Mouse (Mus musculus) adrenal gland, postnatal 36 days (tissue): ENCODE measurements around the gene Kcnc3. TPM values are rescaled to one million over a fixed set of nuclear protein-coding genes. Genes with fewer than 3 reads are reported as not detected.
A peak's percentile ranks its signal among the peaks of the same experiment; 100 is the strongest.

Experiments
- DNase-seq, 2 experiments: peaks; one replicate each; pipeline ENCODE4 v3.0.0; 2021; ENCODE audit warnings: mixed read lengths in 1 of 2
- long read RNA-seq, 2 experiments: library from polyadenylated mRNA; stranded (forward); transcript quantifications; one replicate each; pipeline ENCODE4 v2.0.0; 2021; ENCODE audit warnings: borderline sequencing depth in 2 of 2
- total RNA-seq, 2 experiments: library from RNA; stranded (reverse); gene quantifications; 2 replicates each; pipeline ENCODE4 v1.2.3; 2021

Gene Kcnc3
- total RNA-seq = 1 to 10 TPM; 2.6 to 3.9 TPM
- long read RNA-seq, experiment 1 = 0 reads
- long read RNA-seq, experiment 2 = 0 reads

GRCm38 (mm10) chr7:44590402-44591347 lies at the start of gene Kcnc3:
TSS of gene Kcnc3 (plus strand) at chr7:44590664.
- peak; percentile 89 to 93 for DNase-seq

GRCm38 (mm10) chr7:44542555-44542954 lies 47.9 kb upstream of the Kcnc3 start:
- no peak for DNase-seq

GRCm38 (mm10) chr7:44543071-44543470 lies 47.4 kb upstream of the Kcnc3 start:
- no peak for DNase-seq

GRCm38 (mm10) chr7:44546274-44546673 lies 44.2 kb upstream of the Kcnc3 start:
- no peak for DNase-seq

- DNase-seq = no peak
Observed at GRCm38 (mm10) chr7:44547041-44547440, 43.4 kb upstream of the Kcnc3 start.

GRCm38 (mm10) chr7:44547725-44548124 lies 42.7 kb upstream of the Kcnc3 start:
- DNase-seq = no peak

DNA sequence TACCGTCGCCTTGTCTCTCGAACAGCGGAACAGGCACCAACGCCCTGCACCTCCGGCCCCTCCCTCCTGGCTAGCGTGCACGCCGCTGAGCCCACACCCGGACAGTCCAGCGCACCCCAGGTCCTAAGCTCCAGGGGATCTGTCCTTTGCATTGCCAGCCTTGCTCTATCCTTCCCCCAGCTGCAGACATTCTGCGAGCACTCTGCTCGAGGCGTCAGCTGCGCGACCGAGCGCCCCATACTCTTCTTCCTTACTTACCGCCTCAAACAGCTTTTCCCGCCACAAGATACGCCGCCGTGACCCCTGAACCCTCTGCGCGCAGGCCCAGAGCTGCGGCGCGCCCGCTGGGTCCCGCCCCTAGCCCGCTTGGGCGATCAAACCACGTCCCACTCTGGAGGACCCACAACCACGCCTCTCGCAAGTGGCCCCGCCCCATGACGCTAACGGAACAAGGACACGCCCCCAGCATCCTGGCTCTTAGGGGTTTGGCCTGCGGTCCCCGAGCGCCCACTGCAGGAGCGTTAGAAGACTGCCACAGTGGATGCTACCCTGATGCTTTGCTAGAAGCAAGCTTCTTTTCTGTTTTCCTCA lies 41.9 kb upstream of the Kcnc3 start, which contains the start of gene Pold1:
Pold1 (minus strand) TSS at position 353 of the 591 bp plus-strand sequence.
- peak; percentile 100 for DNase-seq

DNA sequence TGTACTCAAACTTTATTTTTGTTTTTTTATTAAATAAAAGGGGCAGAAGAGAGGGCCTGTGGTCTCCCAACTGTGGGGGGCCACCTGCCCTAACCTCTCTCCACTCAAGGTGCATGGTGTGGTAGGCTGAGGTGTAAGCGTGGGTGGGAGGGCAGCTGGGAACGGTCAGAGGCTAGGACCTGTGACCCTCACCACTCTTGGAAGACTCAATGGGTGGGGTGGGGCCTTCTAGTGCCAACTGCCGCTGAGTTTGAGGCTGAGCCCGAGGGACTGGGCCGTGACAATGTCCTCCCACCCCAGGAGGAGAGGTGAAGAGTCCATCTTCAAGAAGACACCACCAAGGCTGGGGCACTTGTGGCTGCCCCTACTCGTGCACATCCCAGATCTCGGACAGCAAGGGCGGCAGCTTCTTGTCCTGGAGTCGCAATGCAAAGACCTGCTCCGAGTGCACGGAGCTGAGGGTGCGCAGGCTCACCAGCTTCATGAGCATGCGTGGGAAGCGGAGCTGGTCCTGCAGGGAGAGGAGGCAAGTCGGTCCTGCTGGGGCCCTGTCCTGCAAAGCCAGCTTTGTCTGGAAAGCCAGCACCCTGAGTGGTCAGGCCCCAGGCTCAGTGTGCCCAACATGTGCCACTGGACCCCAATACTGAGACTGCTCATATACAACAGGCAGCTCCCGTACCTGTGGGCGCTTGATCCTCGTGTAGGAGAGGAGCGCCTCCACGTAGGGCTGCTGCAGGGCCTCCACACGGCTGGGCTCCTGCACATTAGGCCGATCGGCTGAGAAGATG lies 40.6 kb upstream of the Kcnc3 start:
- DNase-seq = no peak

GRCm38 (mm10) chr7:44550409-44550678 lies 40.1 kb upstream of the Kcnc3 start:
- DNase-seq = no peak

DNA sequence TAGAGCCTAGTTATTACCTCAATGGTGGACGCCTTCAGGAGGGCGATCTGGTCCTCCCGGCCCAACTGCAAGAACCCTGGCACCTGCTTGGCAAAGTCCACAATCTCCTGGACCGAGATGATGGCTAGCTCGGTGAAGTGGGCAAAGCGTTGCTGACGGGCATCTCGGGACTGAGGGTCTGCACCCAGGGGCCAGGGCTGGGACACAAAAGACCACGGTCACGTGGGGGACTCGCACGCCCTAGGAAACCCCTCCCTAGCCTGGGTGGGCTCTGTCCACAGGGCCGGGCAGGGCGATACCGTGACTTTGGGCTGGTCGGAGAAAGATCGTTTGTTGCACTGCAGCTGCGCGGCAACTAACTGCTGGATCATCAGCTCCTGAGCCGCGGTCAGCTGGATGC lies 39.2 kb upstream of the Kcnc3 start:
- DNase-seq = no peak

DNA sequence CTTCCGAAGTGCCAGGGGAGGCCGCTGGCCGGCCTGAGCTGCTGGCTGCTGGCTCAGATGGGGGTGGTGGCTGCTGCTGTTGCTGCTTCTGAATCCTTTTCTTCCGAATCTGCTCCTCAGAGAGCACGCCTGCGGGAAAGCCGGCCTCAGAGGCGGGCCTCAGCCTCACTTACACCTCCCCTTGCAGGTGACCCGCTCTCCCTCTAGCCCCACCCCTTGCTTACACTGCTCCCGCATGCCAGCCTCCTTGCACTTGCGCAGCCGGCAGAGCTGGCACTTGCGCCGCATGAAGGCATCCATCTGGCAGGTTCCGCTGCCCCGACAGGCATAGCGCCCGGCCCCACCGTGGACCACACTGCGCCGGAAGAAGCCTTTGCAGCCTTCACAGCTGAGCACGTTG lies 38.7 kb upstream of the Kcnc3 start:
- DNase-seq = no peak

DNA sequence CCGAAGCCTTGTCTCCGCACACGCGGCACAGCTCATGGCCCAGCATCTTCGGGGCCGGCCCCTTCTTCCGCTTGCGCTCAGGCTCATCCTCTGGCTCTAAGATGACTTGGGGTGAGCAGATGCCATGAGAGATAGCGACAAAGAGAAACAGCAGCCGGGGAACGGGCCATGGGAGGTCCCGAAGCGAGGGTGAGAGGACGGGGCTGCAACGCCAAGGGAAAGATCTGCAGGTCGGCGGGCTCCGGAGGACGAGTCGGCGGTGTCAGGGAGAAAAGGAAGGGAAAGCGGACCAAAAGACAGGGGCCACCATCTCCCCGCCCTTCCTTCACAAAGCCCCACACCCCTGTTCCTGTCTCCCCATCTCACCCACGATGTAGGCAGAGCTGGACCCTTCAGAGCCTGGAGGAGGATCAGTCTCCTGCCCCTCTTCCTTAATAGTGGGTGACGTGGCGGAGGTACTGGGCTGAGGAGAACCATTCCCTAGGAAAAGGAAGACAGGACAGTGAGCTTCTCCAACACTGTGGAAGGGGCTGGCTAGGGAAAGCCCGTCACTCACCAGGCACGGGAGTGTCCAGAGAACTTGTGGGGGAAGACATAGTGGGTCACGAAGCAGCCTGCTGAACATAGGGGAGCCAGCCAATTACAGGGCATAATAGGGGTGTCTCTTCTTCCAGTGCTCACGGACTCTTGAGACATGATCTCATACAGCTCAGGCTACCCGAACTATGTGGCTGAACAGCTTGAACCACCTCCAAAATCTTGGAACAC lies 38.1 kb upstream of the Kcnc3 start:
- no peak for DNase-seq

DNA sequence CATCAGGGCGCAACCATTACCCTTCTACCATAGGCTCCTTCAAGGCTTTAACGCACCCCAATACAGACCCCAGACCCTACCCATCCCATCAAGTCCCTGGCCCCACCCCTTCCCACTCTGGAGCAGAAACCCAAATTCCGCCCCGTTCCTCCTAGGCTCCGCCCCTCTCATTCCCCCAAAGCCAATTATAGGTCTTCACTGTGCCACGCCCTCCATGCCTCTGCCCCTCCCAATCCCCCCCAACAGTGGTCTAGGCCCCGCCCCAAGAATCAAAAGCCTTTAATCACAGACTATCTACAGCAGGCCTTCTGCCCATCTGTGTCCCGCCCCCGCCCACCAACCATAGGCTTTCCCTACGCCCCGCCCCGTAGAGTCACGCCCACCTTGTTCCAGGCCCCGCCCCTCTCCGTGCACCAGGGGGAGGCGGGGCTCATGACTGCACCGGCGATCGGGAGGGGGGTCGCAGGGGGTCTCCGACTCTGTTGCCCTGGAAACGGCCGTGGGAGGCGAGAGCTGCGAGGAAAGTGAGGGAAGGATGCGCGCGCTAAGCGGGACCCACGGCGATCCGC lies 37.2 kb upstream of the Kcnc3 start:
- peak; percentile 84 to 92 for DNase-seq

DNA sequence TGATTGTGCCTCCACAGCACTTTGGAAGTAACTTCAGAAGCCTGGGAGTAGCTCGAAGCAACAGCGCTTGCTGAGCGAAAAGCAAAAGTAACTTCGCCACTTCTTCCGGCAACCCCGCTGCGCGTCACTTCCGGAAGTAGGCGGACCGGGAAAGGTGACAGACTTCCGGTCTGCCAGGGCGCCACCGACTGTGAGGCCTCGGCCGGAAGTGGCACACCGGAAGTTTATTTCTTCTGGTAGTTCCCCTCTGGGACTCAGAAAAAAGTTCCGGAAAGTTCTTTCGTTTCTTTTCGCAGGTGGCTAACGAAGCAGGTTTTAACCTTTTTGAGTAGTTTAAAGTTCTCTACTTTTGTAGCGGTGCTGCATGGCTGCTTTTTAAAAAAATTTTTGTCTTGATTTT lies 36.6 kb upstream of the Kcnc3 start, which contains the start of gene Nr1h2:
Nr1h2 (minus strand) TSS at position 126 of the 400 bp plus-strand sequence.
- DNase-seq = peak; percentile 97

- no peak for DNase-seq
Observed at GRCm38 (mm10) chr7:44557629-44558028, 32.8 kb upstream of the Kcnc3 start.

- DNase-seq = peak; percentile 77 to 82
Observed at GRCm38 (mm10) chr7:44560435-44561400, 29.7 kb upstream of the Kcnc3 start.

DNA sequence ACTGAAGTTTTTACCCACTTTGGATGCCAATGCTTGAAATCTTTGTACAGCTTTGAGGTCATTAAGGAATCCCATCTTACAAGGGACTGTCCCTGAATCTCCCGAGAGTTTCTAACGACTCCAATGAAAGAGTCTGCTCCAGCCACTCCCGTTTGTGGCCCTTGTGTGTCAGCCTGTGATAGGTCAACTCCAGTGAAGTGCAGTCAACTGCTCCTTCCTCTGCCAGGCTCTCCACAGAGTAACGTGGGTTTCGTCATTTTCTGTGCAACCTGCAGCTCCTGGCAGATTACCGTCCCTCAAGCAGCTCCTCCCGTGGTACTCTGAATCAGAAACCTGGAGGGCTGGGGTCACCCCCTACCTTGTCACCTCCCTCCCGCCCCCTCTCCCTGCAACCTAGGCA lies 27.2 kb upstream of the Kcnc3 start:
- DNase-seq = no peak

DNA sequence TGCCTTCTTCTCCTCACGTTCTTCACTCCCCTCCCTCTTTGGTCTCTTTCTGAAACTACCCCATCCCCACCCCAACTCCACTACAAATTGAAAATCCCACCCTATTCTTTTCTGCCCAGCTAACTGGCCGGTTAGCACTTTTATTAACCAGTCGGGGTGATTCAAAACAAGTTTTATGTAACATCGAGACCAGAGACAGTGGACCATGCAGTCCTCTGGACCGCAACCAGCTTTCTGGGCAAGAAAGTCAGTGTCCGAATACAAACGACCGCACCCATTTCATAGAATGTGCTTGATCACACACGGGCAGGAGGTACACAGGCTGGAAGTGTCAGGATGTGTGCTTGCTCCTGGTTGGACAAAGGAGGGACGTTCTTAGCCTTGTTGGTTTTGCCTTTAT lies 26.0 kb upstream of the Kcnc3 start:
- no peak for DNase-seq

DNA sequence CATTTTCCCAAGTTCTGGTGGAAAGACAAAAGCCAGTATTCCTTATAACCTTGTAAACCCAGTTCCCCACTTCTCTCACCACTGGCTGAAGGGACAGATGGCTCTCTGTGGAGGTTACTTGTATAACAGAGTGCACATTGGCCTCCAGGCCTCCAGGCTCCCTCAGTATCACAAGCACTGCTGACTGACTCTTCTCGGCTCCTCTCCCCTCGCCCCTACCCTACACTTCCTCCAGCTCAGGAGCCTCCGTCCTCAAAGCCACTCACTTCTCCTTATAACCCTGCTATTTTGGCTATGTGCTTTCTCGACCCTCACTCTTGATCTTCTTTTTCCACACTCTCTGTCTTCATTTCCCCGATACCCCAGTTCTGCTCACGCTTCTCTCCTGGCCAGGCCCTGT lies 25.1 kb upstream of the Kcnc3 start:
- DNase-seq = no peak

DNA sequence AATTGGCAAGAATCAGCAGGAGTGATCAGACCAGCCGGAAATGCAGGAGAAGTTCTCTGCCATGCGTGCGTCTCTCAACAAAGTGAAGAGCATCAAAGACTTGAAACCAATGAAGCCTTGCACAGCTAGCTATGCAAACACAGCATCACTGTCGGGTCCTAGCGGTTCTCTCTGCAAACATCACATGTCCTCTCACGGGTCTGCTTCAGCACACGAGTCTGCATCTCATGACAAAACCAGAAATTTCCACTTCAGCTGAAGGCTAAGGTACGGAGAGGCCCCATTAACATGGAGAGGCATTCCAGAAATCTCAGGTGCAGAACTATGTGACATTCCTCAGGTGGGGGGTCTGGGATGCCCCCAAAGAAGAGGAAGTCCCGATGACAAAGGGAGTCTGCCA lies 21.7 kb upstream of the Kcnc3 start:
- no peak for DNase-seq
